Mouse (Mus musculus) hindbrain, embryonic 12.5 days (tissue): ENCODE data around the gene Olfr722. TPM values are rescaled to one million over a fixed set of nuclear protein-coding genes. Genes with fewer than 3 reads are reported as not detected.
"Not testable (repeated sequence)": the region's sequence is repeated elsewhere in the genome, so short reads cannot be mapped to it uniquely, and the experiment has no call there.

Source experiments
- ATAC-seq: fragments of 200-750 bp; cut with Nextera tagmentation; 2 replicates; pipeline ENCODE4 v1.8.0; 2017; ENCODE audit warnings: moderate TSS enrichment; ENCODE audit not compliant: low FRiP score
- H3K27ac ChIP-seq: fragments of 300-500 bp; sonication (generic); 2 replicates; pipeline ENCODE4 v1.5.1; 2016; ENCODE audit warnings: mild to moderate bottlenecking
- H3K27me3 ChIP-seq: fragments of 300-500 bp; sonication (generic); 2 replicates; pipeline ENCODE4 v1.6.1; 2016; ENCODE audit warnings: mild to moderate bottlenecking
- H3K36me3 ChIP-seq: fragments of 300-500 bp; sonication (generic); 2 replicates; pipeline ENCODE4 v1.6.1; 2016; ENCODE audit warnings: mild to moderate bottlenecking
- H3K4me1 ChIP-seq: fragments of 300-500 bp; sonication (generic); 2 replicates; pipeline ENCODE4 v1.6.1; 2016
- H3K4me2 ChIP-seq: fragments of 300-500 bp; sonication (generic); replicated peaks from 2 replicates; pipeline ENCODE4 v1.6.1; 2016; ENCODE audit warnings: mild to moderate bottlenecking
- H3K4me3 ChIP-seq: fragments of 300-500 bp; sonication (generic); 2 replicates; pipeline ENCODE4 v1.5.1; 2016; ENCODE audit warnings: mild to moderate bottlenecking
- H3K9ac ChIP-seq: fragments of 300-500 bp; sonication (generic); 2 replicates; pipeline ENCODE4 v1.6.1; 2016; ENCODE audit warnings: mild to moderate bottlenecking, moderate library complexity
- H3K9me3 ChIP-seq: fragments of 300-500 bp; sonication (generic); replicated peaks from 2 replicates; pipeline ENCODE4 v1.6.1; 2016; ENCODE audit warnings: mild to moderate bottlenecking
- polyA plus RNA-seq: library from polyadenylated mRNA; unstranded; fragments of >200 nt; fragmentation: Nextera tagmentation; extraction: Ambion mirVana; gene quantifications from 2 replicates; pipeline ENCODE4 v1.2.1, GENCODE M21; 2016

The Olfr722 gene
- not detected in 2 replicates for polyA plus RNA-seq

DNA sequence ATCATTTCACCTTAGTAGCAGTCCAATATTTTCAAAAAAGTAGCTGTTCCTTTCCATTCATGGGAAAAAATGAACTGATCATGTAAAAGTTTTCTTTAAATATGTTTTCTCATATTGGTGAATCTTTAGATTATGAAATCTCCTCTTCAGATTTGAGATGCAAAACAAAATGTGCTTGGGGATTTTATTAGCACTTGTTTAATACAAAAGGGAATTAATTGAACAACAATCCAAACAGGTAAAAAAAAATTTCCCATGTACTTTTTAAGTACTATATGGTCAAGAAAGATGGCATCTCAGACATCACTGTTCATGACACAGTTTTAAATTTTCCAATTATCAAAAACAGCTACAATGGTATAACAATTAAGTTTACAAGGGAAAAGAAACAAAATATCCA lies at the start of gene Olfr722:
Olfr722 (minus strand) TSS at position 101 of the 400 bp plus-strand sequence.
- H3K36me3 ChIP-seq: no peaks in the 10 kb centered on the region
- H3K27ac ChIP-seq: no peak within 1 kb of the TSS
- H3K27me3 ChIP-seq: no peaks in the 10 kb centered on the region
- H3K4me3 ChIP-seq: no peak within 1 kb of the TSS
- no peaks in the 10 kb centered on the region for H3K9me3 ChIP-seq
- ATAC-seq: no peak
- H3K4me2 ChIP-seq: no peak within 1 kb of the TSS
- H3K9ac ChIP-seq: no peak within 1 kb of the TSS
- no peaks in the 10 kb centered on the region for H3K4me1 ChIP-seq

DNA sequence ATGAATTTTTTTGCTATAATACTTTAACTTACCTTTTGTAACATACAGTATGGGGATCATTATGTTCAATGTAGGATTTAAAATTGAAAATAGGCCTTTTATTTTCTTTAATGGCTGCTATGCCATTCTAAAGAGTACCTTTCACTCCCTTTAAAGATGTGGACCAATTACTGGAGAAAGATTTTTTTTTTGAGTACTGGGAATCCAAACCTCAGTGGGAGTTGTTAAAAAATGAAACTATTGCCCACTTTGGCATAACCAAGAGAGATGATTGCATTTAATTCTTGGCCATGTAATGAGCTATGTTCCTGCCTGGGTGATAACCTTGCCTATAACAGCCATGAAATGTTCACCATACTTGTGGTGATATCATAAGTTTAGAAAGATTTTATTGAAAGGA lies 29.9 kb upstream of the Olfr722 start, which contains the start of gene Olfr723:
Olfr723 (minus strand) TSS at position 101 of the 400 bp plus-strand sequence.
- H3K27me3 ChIP-seq, H3K9me3 ChIP-seq, H3K4me1 ChIP-seq, H3K9ac ChIP-seq, H3K27ac ChIP-seq, H3K4me3 ChIP-seq, H3K4me2 ChIP-seq, ATAC-seq, H3K36me3 ChIP-seq: not testable (repeated sequence)

DNA sequence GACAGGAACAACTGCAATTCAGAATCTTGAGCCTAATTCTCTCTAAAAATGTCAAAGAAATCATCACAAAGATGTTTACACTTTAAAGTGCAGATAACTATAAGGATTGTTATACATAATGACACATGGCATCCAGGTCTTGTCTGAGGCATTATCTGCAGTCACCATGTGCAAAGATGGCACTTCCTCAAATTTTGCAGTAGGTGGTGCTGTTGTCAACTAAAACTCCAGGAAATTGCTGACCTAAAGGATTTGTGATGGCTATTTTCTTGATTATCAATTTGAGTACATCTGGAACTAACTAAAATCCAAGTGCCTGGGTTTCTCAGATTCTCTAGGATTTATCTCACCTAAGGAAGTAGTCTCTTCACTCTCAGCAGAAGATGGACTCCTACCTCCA lies 41.4 kb downstream of the Olfr722 start:
- no peak overlapping the region for H3K4me3 ChIP-seq
- H3K9me3 ChIP-seq: no peaks in the 10 kb centered on the region
- H3K27me3 ChIP-seq: no peaks in the 10 kb centered on the region
- no peak overlapping the region for H3K9ac ChIP-seq
- H3K4me2 ChIP-seq: no peak overlapping the region
- H3K4me1 ChIP-seq: no peaks in the 10 kb centered on the region
- ATAC-seq: no peak
- no peaks in the 10 kb centered on the region for H3K36me3 ChIP-seq
- no peak overlapping the region for H3K27ac ChIP-seq

Other genes starting within 250 kb of the Olfr722 start
- 41.1 and 41.4 TPM in 2 replicates for gene Armh4, start 118.6 kb downstream of the Olfr722 start, polyA plus RNA-seq
- gene Olfr723, start 29.8 kb upstream of the Olfr722 start, polyA plus RNA-seq: not detected in 2 replicates
- not detected in 2 replicates for gene Olfr724, start 61.3 kb upstream of the Olfr722 start, polyA plus RNA-seq
- gene Olfr725, start 138.4 kb upstream of the Olfr722 start, polyA plus RNA-seq: not detected in 2 replicates
- gene Olfr726, start 189.0 kb upstream of the Olfr722 start, polyA plus RNA-seq: not detected in 2 replicates
- not detected in 2 replicates for gene Olfr727, start 221.2 kb upstream of the Olfr722 start, polyA plus RNA-seq
- gene Olfr728, start 240.7 kb upstream of the Olfr722 start, polyA plus RNA-seq: not detected in 2 replicates